Mouse (Mus musculus) E14TG2a.4 (cell line): ENCODE results near the gene Ppp1r15b.

Source experiments
- CTCF ChIP-seq: conservative IDR thresholded peaks from 2 replicates; pipeline ENCODE4 v1.5.1; 2014; ENCODE audit warnings: low read length
- NANOG ChIP-seq: IDR thresholded peaks from 2 replicates; pipeline ENCODE4 v1.6.1; 2014; ENCODE audit warnings: borderline replicate concordance, low read length, mixed read lengths
- POU5F1 ChIP-seq: IDR thresholded peaks from 2 replicates; pipeline ENCODE4 v1.6.1; 2014; ENCODE audit warnings: low read length, borderline replicate concordance

DNA sequence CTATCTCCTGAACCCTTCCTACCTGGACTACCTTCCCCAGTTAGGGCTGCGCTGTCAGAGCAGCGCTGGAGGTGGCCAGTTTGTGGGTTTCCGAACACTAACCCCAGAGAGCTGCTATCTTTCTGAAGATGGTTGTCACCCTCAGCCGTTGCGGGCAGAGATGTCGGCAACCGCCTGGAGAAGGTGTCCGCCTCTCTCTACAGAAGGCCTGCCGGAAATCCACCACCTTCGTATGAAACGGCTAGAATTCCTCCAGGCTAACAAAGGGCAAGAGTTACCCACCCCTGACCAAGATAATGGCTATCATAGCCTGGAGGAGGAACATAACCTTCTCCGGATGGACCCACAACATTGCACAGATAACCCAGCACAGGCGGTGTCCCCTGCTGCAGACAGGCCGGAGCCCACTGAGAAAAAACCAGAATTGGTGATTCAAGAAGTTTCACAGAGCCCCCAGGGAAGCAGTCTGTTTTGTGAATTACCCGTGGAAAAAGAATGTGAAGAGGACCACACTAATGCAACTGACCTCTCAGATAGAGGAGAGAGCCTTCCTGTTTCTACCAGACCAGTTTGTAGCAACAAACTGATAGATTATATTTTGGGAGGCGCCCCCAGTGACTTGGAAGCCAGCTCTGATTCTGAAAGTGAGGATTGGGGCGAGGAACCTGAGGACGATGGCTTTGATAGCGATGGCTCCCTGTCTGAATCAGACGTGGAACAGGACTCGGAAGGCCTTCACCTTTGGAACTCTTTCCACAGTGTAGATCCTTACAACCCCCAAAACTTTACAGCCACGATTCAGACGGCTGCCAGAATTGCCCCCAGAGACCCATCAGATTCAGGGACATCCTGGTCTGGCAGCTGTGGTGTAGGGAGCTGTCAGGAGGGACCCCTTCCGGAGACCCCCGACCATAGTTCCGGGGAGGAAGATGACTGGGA is 1.7 kb downstream of the Ppp1r15b start:
- TF ChIP-seq CTCF (no peak), NANOG (no peak), POU5F1 (no peak)
